Mouse (Mus musculus) ES-Bruce4 (cell line): Measurements from ENCODE around the gene Map7d2. TPM values are rescaled to one million over a fixed set of nuclear protein-coding genes. Genes with fewer than 3 reads are reported as not detected.

Experiments used
- H3K27ac ChIP-seq: 2 replicates; pipeline ENCODE4 v1.5.1; 2012; ENCODE audit warnings: low read length, inconsistent platforms; ENCODE audit not compliant: insufficient read depth
- H3K27me3 ChIP-seq: 2 replicates; pipeline ENCODE4 v1.6.1; 2012; ENCODE audit warnings: mild to moderate bottlenecking, low read length, inconsistent platforms; ENCODE audit not compliant: control insufficient read depth, poor library complexity, insufficient read depth, severe bottlenecking
- H3K36me3 ChIP-seq: 2 replicates; pipeline ENCODE4 v1.6.1; 2012; ENCODE audit warnings: inconsistent platforms, mild to moderate bottlenecking, low read length, moderate library complexity; ENCODE audit not compliant: control insufficient read depth, poor library complexity, insufficient read depth, severe bottlenecking
- H3K4me1 ChIP-seq: one replicate; pipeline ENCODE4 v1.8.1; 2011; ENCODE audit warnings: low read length; ENCODE audit not compliant: control insufficient read depth, insufficient read depth
- H3K4me3 ChIP-seq: 2 replicates; pipeline ENCODE4 v1.5.1; 2011; ENCODE audit warnings: low read depth, mild to moderate bottlenecking, low read length
- H3K9ac ChIP-seq: 2 replicates; pipeline ENCODE4 v1.6.1; 2012; ENCODE audit warnings: low read depth, mild to moderate bottlenecking, inconsistent platforms; ENCODE audit not compliant: poor library complexity, severe bottlenecking
- H3K9me3 ChIP-seq: replicated peaks from 2 replicates; pipeline ENCODE4 v1.6.1; 2012; ENCODE audit warnings: mild to moderate bottlenecking, low read length, inconsistent platforms; ENCODE audit not compliant: control insufficient read depth, poor library complexity, insufficient read depth, severe bottlenecking
- CTCF ChIP-seq: IDR thresholded peaks from one replicate; pipeline ENCODE4 v1.8.1; 2011; ENCODE audit warnings: low read depth, low read length
- EP300 ChIP-seq: IDR thresholded peaks from 2 replicates; pipeline ENCODE4 v1.6.1; 2011; ENCODE audit warnings: low read depth, low read length; ENCODE audit not compliant: insufficient read depth
- POLR2A ChIP-seq: IDR thresholded peaks from one replicate; pipeline ENCODE4 v1.8.1; 2011; ENCODE audit warnings: low read length; ENCODE audit not compliant: insufficient read depth
- polyA plus RNA-seq: library from polyadenylated mRNA; stranded (reverse); fragments of >200 nt; gene quantifications from 2 replicates; pipeline ENCODE4 v1.2.4, GENCODE M21; 2011; ENCODE audit warnings: low read depth; ENCODE audit not compliant: missing spikeins, insufficient read depth, insufficient read length

Gene Map7d2
- polyA plus RNA-seq, 1 experiment, result 16.8 TPM

GRCm38 (mm10) chrX:159508331-159509036 lies 94.1 kb downstream of the Map7d2 start:
- no peaks in the 10 kb centered on the region for H3K36me3 ChIP-seq
- H3K9me3 ChIP-seq, result no peaks in the 10 kb centered on the region
- H3K4me3 ChIP-seq, result peak overlapping the region; percentile 52

DNA sequence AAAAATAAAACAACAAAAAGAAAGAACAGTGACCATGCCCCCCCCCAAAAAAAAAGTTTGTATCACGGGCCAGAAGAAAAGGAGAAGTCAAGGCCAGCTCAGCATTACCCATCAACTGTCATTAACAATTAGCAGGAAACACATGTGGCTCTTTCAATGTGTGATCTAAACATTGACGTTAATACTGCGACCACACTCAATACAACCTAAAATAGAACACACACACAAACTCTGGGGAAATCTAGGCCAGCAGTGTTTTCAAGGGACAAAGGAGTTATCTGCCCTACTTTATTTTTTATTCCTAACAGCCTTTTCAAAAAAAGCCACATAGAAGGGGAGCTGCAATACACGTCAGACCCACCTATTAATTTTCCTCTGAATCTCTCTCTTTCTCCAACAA lies 94.7 kb downstream of the Map7d2 start:
- Histone ChIP-seq H3K27me3 (no peaks in the 10 kb centered on the region), H3K9ac (peak overlapping the region; percentile 48), H3K4me1 (no peaks in the 10 kb centered on the region), H3K27ac (peak overlapping the region; percentile 55), H3K9me3 (no peaks in the 10 kb centered on the region), H3K4me3 (no peak overlapping the region), H3K36me3 (no peaks in the 10 kb centered on the region; the same call in 1 of the 2 replicates)
- TF ChIP-seq EP300, result no peak
- no peak for TF ChIP-seq CTCF
- no peak for TF ChIP-seq POLR2A

More at GRCm38 (mm10) chrX:159508331-159509036, 94.1 kb downstream of the Map7d2 start:
- Histone ChIP-seq H3K9ac (peak overlapping the region; percentile 48), H3K27me3 (no peaks in the 10 kb centered on the region), H3K4me1 (no peaks in the 10 kb centered on the region), H3K27ac (peak overlapping the region; percentile 55)
- TF ChIP-seq EP300 (peak; percentile 48; the same call in 1 of the 2 replicates), POLR2A (no peak)

DNA sequence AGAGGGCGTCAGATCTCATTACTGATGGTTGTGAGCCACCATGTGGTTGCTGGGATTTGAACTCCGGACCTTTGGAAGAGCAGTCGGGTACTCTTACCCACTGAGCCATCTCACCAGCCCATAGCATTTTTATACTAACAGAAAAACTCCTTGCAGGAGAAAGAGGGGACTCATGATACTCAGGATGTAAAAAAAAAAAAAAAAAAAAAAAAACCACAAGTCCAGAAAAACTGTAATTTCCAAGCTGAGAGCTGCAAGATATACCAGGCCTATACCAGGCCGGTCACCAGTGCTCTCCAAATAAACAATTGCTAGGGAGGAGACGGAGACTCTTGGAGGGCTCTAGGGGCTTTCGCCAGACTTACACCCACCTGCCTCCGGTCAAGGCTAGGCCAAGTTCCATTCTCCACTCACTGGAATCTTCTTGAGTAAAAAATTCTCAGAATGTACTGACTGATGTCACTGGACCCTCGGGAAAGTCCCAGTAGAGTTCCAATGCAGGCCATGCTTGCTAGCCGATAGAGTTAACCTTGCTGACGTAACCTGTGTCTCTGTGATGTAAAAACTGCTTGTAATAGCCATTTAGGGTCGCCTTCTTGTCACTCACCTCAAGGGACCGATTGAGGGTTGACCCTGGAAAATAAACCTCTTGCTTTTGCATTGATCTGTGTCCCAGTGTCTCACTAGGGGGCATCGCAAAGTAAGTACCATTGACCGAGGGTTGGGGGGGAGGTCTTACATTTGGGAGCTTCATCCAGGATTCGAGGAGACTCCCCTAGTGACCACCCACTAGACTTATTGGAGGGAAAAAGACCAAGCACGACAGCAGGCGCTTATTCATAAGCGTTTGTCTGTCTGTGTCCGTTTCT lies 95.7 kb downstream of the Map7d2 start:
- Histone ChIP-seq H3K27ac (peak overlapping the region; percentile 99), H3K27me3 (no peaks in the 10 kb centered on the region), H3K36me3 (no peaks in the 10 kb centered on the region; the same call in 1 of the 2 replicates)

DNA sequence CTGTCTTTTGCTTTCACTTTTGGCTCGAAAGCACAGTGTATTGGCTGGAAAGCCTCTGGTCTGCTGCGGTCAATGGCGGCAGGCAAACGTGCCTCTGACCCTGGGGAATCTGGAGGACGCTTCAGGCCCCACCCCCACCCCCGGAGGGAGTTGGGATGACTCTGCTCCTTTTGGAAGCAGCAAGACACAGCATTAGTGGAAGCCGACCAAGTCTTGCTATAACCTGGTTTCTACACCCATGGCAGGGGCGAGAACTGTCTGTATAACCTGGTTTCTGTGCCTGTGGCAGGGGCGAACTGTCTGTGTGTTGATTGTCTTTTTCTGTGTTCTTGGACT lies 96.3 kb downstream of the Map7d2 start:
- H3K9me3 ChIP-seq, result no peaks in the 10 kb centered on the region
- H3K9ac ChIP-seq, result peak overlapping the region; percentile 45; the same call in 1 of the 2 replicates
- peak overlapping the region; percentile 99 for H3K27ac ChIP-seq
- peaks cover 3% of the 10 kb centered on the region for H3K4me1 ChIP-seq
- no peaks in the 10 kb centered on the region; the same call in 1 of the 2 replicates for H3K36me3 ChIP-seq
- H3K27me3 ChIP-seq, result no peaks in the 10 kb centered on the region
- peak overlapping the region; percentile 42 for H3K4me3 ChIP-seq
- peak; percentile 83 for TF ChIP-seq EP300
- no peak for TF ChIP-seq CTCF

More for the DNA sequence above, 95.7 kb downstream of the Map7d2 start:
- TF ChIP-seq POLR2A (no peak), CTCF (no peak), EP300 (no peak)
- Histone ChIP-seq H3K4me3 (peak overlapping the region; percentile 42), H3K9ac (peak overlapping the region; percentile 45; the same call in 1 of the 2 replicates), H3K9me3 (no peaks in the 10 kb centered on the region), H3K4me1 (peaks cover 3% of the 10 kb centered on the region)

- no peak for TF ChIP-seq POLR2A
- TF ChIP-seq CTCF, result no peak
- TF ChIP-seq EP300, result no peak
- Histone ChIP-seq H3K4me3 (no peak overlapping the region), H3K9me3 (no peaks in the 10 kb centered on the region), H3K9ac (no peak overlapping the region), H3K27ac (no peak overlapping the region), H3K27me3 (no peaks in the 10 kb centered on the region), H3K36me3 (no peaks in the 10 kb centered on the region; the same call in none of the 2 replicates), H3K4me1 (peaks cover 3% of the 10 kb centered on the region)
These were observed 101.2 kb downstream of the Map7d2 start for GRCm38 (mm10) chrX:159515599-159515998.
